Mouse (Mus musculus): ENCODE measurements at regions not wholly inside any gene's neighbourhood (a gene's known extent, or its start where the extent isn't known, plus 50 kb on each side); places are given as distances from the start of the nearest gene placed in this dataset.

DNA sequence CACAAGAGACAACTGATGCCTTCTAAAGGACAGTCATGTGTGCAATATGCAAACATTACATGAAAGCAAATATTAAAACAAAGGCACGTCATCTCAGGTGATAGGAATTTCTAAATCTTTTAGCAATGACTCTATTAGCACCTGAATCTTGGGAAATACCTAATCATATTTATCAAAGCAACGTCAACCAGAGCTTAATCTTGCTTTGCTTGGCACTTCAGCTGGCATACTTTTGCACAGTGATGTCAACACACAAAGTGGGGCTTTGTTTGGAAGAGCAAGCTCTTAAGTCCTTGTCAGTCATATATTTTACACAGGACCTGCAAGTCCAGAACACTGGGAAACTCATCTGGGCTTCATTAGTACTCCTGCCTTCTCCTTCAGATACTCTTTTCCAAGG, 75.8 kb upstream of the Nr3c2 start:
- Histone ChIP-seq H3K4me2 (no peak overlapping the region), H3K36me3 (ENCODE audit: insufficient read depth) (no peaks in the 10 kb centered on the region), H3K27me3 (ENCODE audit: insufficient read depth, low read length) (no peaks in the 10 kb centered on the region), H3K4me1 (ENCODE audit: insufficient read depth) (no peaks in the 10 kb centered on the region), H3K9me3 (ENCODE audit: low read depth, low read length) (no peaks in the 10 kb centered on the region), H3K27ac (ENCODE audit: low read depth) (no peak overlapping the region), H3K9ac (no peak overlapping the region), H3K4me3 (ENCODE audit: low read depth, low read length) (no peak overlapping the region)
- DNase-seq (no peak), ATAC-seq (ENCODE audit: insufficient read depth) (no peak)
- WGBS: 60% methylated on average over 2 of the region's 2 CpGs
- no peak for TF ChIP-seq CTCF (IDR thresholded peaks at IDR 0.05; ENCODE audit: low read depth)
